Mouse (Mus musculus) lung, postnatal 0 days (tissue): ENCODE results near the gene Gm36245. TPM values are rescaled to one million over a fixed set of nuclear protein-coding genes. Genes with fewer than 3 reads are reported as not detected.
A peak's percentile ranks its signal among the peaks of the same experiment; 100 is the strongest.

Experiments
- ATAC-seq: fragments of 200-750 bp; cut with Nextera tagmentation; 2 replicates; pipeline ENCODE4 v1.8.0; 2017; ENCODE audit warnings: moderate library complexity
- DNase-seq: peaks from one replicate; pipeline ENCODE4 v3.0.0-alpha.2; 2016; ENCODE audit warnings: low spot score
- H3K27ac ChIP-seq: fragments of 300-500 bp; sonication (generic); 2 replicates; pipeline ENCODE4 v1.5.1; 2014; ENCODE audit warnings: antibody characterized with exemption, mild to moderate bottlenecking, low read length, mixed read lengths
- H3K27me3 ChIP-seq: fragments of 300-500 bp; sonication (generic); replicated peaks from 2 replicates; pipeline ENCODE4 v1.6.1; 2014; ENCODE audit warnings: low read length, mixed read lengths; ENCODE audit not compliant: insufficient read depth
- H3K36me3 ChIP-seq: fragments of 300-500 bp; sonication (generic); 2 replicates; pipeline ENCODE4 v1.6.1; 2014; ENCODE audit warnings: low read length, mixed read lengths; ENCODE audit not compliant: insufficient read depth
- H3K4me1 ChIP-seq: fragments of 300-500 bp; sonication (generic); 2 replicates; pipeline ENCODE4 v1.6.1; 2014; ENCODE audit warnings: antibody characterized with exemption, low read depth, low read length, mixed read lengths; ENCODE audit not compliant: insufficient read depth
- H3K4me2 ChIP-seq: fragments of 300-500 bp; sonication (generic); replicated peaks from 2 replicates; pipeline ENCODE4 v1.6.1; 2014; ENCODE audit warnings: low read depth, mild to moderate bottlenecking, low read length, moderate library complexity, mixed read lengths
- H3K4me3 ChIP-seq: fragments of 300-500 bp; sonication (generic); 2 replicates; pipeline ENCODE4 v1.5.1; 2014; ENCODE audit warnings: low read depth, low read length
- H3K9ac ChIP-seq: fragments of 300-500 bp; sonication (generic); replicated peaks from 2 replicates; pipeline ENCODE4 v1.6.1; 2014; ENCODE audit warnings: low read depth, mild to moderate bottlenecking
- H3K9me3 ChIP-seq: fragments of 300-500 bp; sonication (generic); 2 replicates; pipeline ENCODE4 v1.6.1; 2016; ENCODE audit warnings: low read length, mixed read lengths
- CTCF ChIP-seq: IDR thresholded peaks from 2 replicates; pipeline ENCODE4 v1.5.1; 2016; ENCODE audit warnings: antibody characterized with exemption, mild to moderate bottlenecking
- EP300 ChIP-seq: IDR thresholded peaks from 2 replicates; pipeline ENCODE4 v1.6.1; 2016; ENCODE audit warnings: antibody characterized with exemption, mild to moderate bottlenecking, control low read depth
- WGBS: fragments of 180-500 bp; shearing (Covaris S2); extraction: QIAGEN DNeasy Blood & Tissue Kit; methylation state at CpG from one replicate; pipeline ENCODE4 v1.1.7; 2014; 5-methylcytosine and 5-hydroxymethylcytosine counted together
- polyA plus RNA-seq: library from polyadenylated mRNA; unstranded; fragments of >200 nt; fragmentation: Nextera tagmentation; extraction: Ambion mirVana; gene quantifications from 2 replicates; pipeline ENCODE4 v1.2.1, GENCODE M21; 2015

Gm36245 gene
- not detected in 2 replicates for polyA plus RNA-seq

DNA sequence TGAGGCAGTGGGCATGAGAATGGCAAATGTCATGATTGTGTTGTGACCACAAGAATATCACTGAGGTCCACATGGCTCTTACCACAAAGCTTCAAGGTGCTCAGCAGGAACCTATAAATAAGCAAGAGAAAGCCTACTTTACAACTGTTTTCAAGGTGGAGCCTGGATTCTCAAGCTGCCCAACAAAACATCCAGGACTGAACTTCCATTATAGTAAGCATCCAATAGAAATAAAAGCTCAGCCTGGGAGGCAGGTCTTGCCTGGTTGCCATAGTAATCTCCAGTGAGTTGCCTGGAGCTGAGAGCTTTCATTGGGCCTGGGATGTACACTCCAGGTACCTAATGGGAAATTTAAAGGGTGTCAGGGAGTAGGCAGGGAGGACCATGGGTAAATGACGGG is at the start of gene Gm36245:
Gene Gm36245, plus strand, starts transcription at position 301 of the 400 bp plus-strand sequence.
- H3K4me2 ChIP-seq = no peak within 1 kb of the TSS
- TF ChIP-seq CTCF (no peak), EP300 (no peak)
- no peaks in the 10 kb centered on the region for H3K4me1 ChIP-seq
- 80% methylated on average over 1 of the region's 1 CpGs for WGBS
- H3K36me3 ChIP-seq = no peaks in the 10 kb centered on the region
- H3K9me3 ChIP-seq = no peaks in the 10 kb centered on the region
- ATAC-seq = no peak
- H3K9ac ChIP-seq = no peak within 1 kb of the TSS
- no peak for DNase-seq
- H3K27ac ChIP-seq = 0 out of 2 replicates have a peak within 1 kb of the TSS, but pooled peaks have one; percentile 20
- H3K4me3 ChIP-seq = no peak within 1 kb of the TSS
- no peaks in the 10 kb centered on the region for H3K27me3 ChIP-seq

DNA sequence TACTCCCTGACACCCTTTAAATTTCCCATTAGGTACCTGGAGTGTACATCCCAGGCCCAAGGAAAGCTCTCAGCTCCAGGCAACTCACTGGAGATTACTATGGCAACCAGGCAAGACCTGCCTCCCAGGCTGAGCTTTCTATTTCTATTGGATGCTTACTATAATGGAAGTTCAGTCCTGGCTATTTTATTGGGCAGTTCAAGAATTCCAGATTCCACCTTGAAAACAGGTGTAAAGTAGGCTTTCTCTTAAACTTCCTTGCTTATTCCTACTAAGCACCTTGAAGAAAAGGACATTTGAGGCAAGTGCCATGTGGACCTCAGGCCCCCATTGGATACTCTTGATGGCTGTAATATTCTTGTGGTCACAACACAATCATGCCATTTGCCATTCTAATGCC is 37.3 kb upstream of the Gm36245 start, which contains the start of gene 1700025B11Rik:
Gene 1700025B11Rik, minus strand, starts transcription at position 101 of the 400 bp plus-strand sequence.
- H3K27ac ChIP-seq = no peak within 1 kb of the TSS
- H3K9ac ChIP-seq = no peak within 1 kb of the TSS
- H3K36me3 ChIP-seq = no peaks in the 10 kb centered on the region
- ATAC-seq (no peak), DNase-seq (no peak)
- no peak within 1 kb of the TSS for H3K4me2 ChIP-seq
- no peak within 1 kb of the TSS for H3K4me3 ChIP-seq
- no peaks in the 10 kb centered on the region for H3K4me1 ChIP-seq
- no peak for TF ChIP-seq CTCF
- no peak for TF ChIP-seq EP300
- no peaks in the 10 kb centered on the region for H3K9me3 ChIP-seq
- H3K27me3 ChIP-seq = no peaks in the 10 kb centered on the region

DNA sequence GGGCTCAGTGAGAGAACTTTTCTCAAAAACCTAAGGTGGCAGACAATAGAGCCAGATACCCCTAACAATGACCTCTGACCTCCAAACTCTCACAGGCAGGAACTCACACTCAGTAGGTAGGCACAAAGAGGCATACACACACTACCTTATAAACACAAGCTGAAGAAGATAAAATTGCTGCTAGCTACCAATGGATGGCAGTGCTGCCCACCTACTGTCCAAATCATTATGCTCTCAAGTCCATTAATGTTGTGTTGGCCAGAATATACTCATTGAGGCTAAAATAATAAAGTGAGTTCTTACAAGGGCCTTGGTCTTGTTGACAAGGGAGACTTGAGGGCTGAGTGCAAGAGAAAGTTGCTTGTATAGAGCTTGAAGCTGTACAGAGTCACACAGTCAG is 35.8 kb upstream of the Gm36245 start:
- ATAC-seq = no peak
- H3K4me1 ChIP-seq = no peaks in the 10 kb centered on the region

DNA sequence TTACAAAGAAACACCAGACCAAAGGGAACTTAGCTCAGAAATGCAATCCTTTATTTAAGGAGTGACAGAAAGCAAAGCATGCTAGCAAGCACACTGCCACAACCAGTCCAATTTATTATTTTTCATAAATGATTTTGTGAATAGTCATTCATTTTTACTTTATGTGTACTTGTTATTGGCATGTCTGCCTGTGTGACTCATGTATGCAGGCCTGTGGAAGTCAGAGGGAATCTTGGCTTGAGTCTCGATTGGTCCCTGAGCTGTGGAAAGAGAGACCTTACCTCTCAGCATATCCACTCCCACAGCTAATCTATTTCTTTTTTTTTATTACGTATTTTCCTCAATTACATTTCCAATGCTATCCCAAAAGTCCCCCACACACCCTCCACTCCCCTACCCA is 20.3 kb upstream of the Gm36245 start:
- no peak for DNase-seq
- Histone ChIP-seq H3K27ac (no peak overlapping the region), H3K36me3 (no peaks in the 10 kb centered on the region), H3K9me3 (no peaks in the 10 kb centered on the region), H3K9ac (no peak overlapping the region), H3K27me3 (no peaks in the 10 kb centered on the region), H3K4me1 (no peaks in the 10 kb centered on the region), H3K4me3 (no peak overlapping the region), H3K4me2 (no peak overlapping the region)
- no peak for ATAC-seq
- WGBS = 92% methylated on average over 2 of the region's 2 CpGs
- TF ChIP-seq CTCF (no peak), EP300 (no peak)

More for the DNA sequence above, 35.8 kb upstream of the Gm36245 start:
- Histone ChIP-seq H3K9me3 (no peaks in the 10 kb centered on the region), H3K4me3 (no peak overlapping the region), H3K27me3 (no peaks in the 10 kb centered on the region), H3K36me3 (no peaks in the 10 kb centered on the region), H3K9ac (no peak overlapping the region), H3K27ac (no peak overlapping the region), H3K4me2 (no peak overlapping the region)
- TF ChIP-seq EP300 (no peak), CTCF (peak; percentile 49)
- DNase-seq = peak; percentile 5

DNA sequence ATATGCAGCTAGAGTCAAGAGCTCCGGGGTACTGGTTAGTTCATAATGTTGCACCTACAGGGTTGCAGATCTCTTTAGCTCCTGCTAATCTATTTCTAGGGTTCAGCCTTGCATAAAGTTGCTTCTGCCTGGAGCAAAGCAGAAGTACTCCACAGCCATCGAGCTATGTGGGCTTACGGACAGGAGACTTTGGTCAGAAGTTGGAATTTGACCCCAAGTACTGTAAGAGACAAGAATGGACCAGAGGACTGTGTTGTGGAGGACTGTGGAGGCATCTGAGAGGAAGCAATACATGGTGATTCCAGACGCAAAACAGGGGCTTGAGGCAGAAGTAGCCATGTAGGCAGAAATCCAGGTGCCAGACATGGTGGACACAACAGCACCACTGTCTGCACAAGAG is 19.7 kb upstream of the Gm36245 start:
- DNase-seq (no peak), ATAC-seq (no peak)
- Histone ChIP-seq H3K27ac (no peak overlapping the region), H3K4me2 (no peak overlapping the region), H3K9me3 (no peaks in the 10 kb centered on the region), H3K36me3 (no peaks in the 10 kb centered on the region), H3K4me1 (no peaks in the 10 kb centered on the region), H3K27me3 (no peaks in the 10 kb centered on the region), H3K4me3 (no peak overlapping the region), H3K9ac (no peak overlapping the region)
- 88% methylated on average over 4 of the region's 4 CpGs for WGBS
- TF ChIP-seq CTCF = no peak
- no peak for TF ChIP-seq EP300

DNA sequence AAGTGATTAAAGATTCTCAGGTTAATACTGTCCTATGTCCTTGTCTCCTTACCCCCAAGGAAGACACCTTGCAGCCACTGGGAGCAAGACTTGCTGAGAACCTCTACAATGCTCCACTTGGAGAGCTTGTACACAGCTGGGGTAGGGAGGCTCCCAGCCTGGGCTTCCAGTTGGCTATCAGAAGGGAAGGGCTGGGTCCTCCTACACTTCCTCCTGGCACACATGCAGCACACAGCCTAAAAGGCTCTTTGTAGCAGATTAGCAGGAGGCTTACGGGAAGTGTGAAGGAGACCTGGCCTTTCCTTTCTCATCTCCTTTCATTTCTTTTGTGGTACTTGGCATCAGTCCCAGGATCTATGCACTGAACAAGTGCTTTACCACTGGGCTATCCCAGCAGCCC is 17.4 kb upstream of the Gm36245 start:
- no peak for TF ChIP-seq CTCF
- TF ChIP-seq EP300 = peak; percentile 66
- Histone ChIP-seq H3K9me3 (no peaks in the 10 kb centered on the region), H3K4me3 (no peak overlapping the region), H3K9ac (no peak overlapping the region), H3K27ac (no peak overlapping the region), H3K4me2 (no peak overlapping the region), H3K4me1 (no peaks in the 10 kb centered on the region), H3K27me3 (no peaks in the 10 kb centered on the region), H3K36me3 (no peaks in the 10 kb centered on the region)
- DNase-seq (peak; percentile 72), ATAC-seq (peak; percentile 91)
- WGBS = 15% methylated on average over 1 of the region's 1 CpGs

DNA sequence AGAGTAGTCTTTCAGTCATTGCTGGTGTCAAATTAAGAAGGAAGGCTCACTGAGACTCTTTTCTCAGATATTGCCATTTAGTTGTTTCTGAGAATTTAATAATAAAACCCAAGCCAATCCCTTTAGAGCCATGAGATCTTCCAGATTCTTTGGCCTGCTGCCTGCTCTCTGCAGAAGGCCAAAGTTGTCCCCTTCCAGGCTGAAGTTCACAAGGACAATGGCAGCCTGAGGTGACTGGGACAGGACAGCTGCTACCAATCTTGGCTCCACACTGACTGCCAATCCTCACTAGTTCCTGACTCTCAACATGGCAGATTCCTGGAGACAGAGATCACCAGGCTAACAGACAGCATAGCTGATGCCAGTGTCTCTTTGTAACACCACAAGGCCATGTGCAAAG is 12.0 kb upstream of the Gm36245 start:
- H3K9me3 ChIP-seq = no peaks in the 10 kb centered on the region
- DNase-seq = no peak
- H3K36me3 ChIP-seq = no peaks in the 10 kb centered on the region
- H3K27me3 ChIP-seq = no peaks in the 10 kb centered on the region
- H3K4me1 ChIP-seq = no peaks in the 10 kb centered on the region
- H3K4me3 ChIP-seq = no peak overlapping the region
- no peak overlapping the region for H3K9ac ChIP-seq
- no peak for ATAC-seq
- TF ChIP-seq CTCF = no peak
- TF ChIP-seq EP300 = no peak
- no peak overlapping the region for H3K27ac ChIP-seq
- H3K4me2 ChIP-seq = no peak overlapping the region
